Mouse (Mus musculus): ENCODE measurements around the gene Gm12845.
"Not testable (repeated sequence)": the region's sequence is repeated elsewhere in the genome, so short reads cannot be mapped to it uniquely, and the experiment has no call there.

Gene Gm12845

DNA sequence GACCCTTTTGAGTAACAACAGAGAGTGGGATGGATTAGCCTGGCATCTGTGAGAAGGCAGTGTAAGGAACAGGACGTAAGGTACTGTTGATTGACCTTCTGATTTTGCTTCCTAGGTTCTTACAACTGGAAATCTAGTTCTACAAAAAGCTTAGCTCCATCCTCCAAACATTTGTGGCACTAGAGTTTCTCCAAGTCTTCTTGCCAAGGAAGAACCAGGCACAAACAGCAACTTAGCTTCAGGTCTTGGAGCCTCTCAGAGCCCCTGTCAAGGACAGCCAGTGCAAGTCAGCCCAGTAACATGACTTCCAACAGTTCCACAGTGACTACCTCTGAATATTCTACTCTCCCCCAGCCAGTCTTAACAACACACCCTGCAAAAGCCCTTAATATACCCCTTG lies at the start of gene Gm12845:
TSS of gene Gm12845 (plus strand) at position 301 of the 400 bp plus-strand sequence.
- no peak for DNase-seq (ENCODE audit: low read depth, low spot score)

DNA sequence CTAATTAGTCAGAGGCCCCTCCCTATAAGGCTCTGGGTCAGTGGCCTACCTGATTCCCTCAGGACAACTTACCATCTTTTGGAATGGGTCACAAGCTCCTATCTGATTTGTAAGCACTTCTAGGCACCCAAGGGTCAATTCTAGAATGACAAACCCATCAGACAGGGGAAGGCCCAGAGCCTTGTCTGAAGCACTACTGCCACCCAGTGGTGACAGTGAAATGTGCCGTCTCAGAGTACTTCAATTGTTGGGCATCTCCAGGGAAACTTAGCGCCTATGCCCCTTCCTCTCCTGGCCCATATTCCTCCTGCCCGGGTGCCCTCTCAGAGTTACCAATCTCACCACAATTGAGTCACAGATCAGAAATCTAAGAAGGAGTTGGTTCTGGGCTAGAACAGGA lies 47.3 kb upstream of the Gm12845 start:
- peak; percentile 16 for DNase-seq (ENCODE audit: low read depth, low spot score)

DNA sequence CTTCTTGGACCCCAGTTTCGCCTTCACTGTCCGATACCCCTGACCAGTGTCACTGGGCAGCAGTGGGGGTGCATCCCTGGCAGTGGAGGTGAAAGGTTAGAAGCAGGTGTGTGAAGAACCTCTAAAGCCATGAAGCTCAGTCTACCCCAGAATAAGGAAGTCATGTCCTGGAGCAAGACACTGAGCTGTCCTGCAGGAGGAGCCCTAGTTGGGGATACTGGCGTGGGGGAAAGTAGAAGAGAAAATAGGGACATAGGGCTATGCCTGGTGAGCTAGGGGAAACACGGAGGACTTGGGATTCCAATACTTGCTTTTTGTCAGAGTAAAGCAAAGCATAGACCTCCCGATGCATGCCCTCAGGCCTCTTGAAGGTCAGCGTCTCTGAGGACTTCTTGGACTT lies 43.2 kb upstream of the Gm12845 start:
- no peak for DNase-seq (ENCODE audit: low read depth, low spot score)

DNA sequence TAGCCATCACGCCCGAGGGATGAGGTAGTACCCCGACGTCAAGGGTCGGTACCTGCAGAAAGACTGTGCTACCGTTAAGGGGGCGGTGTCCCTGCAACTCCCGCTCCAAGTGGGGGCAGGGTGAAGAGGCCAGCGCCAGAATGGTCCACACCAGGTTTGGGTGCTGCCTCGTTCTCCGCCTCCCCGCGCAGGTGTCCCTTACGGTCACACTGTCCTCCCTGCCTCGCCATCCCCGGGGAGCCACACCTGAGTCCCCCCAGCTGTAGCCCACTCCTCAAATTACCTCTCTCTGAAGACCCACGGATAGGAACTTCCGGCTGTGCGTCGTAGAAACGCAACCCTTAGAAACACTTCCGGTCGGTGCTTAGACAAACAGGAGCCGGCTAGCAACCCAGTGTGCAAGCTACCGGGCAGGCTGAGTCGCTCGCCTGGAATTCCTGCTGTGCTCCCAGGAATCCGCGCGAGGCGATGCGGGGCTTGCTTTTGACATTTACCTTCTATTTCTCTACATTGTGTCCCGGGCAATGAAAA lies 42.2 kb upstream of the Gm12845 start, which contains the start of gene Dmap1:
TSS of gene Dmap1 (minus strand) at position 343 of the 531 bp plus-strand sequence.
- DNase-seq (ENCODE audit: low read depth, low spot score) = peak; percentile 72

DNA sequence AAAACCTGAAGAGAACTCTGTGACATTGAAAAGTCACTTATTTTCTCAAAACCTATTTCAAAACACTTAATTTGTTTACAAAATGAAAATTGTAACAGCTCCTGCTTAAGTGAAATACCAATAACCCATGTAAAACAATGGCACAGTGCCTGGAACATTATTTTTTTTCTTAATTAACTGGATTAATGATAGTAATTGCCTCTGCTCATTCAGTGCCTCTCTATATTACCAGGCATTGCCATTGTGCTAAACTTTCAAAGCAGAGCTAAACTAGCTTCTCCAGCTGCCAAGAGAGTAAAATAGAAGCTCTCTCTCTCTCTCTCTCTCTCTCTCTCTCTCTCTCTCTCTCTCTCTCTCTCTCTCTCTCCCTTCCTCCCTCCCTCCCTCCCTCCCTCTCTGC lies 41.7 kb upstream of the Gm12845 start:
- DNase-seq (ENCODE audit: low read depth, low spot score) = no peak

DNA sequence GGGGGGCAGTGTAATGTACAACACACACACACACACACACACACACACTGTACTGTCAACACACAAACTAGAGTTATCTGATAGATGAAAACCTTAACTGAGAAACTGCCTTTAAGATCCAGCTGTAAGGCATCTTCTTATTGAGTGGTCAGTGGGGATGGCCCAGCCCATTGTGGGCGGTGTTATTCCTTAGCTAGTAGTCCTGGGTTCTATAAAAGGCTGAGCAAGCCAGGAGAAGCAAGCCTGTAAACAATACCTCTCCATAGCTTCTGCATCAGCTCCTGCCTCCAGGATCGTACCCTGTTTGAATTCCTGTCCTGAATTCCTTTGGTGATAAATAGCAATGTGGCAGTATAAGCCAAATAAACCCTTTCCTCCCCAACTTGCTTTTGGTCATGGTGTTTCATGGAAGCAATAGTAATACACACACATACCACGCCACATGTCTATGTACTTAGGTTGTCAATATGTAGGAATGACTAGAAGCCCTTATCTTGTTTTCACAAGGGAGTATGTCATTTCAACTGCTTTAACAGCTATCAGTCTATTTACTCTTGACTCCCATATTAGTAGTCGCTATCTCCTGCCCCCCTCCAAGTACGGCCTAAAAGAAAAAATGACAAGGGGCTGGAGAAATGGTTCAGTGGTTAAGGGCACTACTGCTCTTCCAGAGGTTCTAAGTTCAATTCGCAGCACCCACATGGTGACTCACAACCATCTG lies 41.0 kb upstream of the Gm12845 start:
- DNase-seq (ENCODE audit: low read depth, low spot score) = no peak

DNA sequence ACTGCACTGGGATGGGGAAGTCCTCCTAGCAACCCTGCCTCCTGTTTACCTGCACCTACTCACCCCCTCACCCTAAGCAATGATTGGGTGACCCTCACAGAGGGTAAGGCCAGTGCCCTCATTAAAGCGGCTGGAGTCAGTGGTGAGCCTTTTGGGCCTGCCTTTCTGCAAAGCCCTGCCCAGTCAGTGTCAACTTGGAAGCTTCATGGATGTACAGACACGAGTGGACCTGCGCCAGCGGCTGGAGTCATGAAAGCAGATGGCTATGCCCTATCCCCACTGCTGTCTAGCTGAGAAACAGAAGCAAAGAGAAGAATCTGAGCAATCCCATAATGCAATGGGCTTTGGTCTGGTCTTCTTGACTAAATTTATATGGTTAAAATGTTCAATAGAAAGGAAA lies 37.9 kb upstream of the Gm12845 start:
- no peak for DNase-seq (ENCODE audit: low read depth, low spot score)

DNA sequence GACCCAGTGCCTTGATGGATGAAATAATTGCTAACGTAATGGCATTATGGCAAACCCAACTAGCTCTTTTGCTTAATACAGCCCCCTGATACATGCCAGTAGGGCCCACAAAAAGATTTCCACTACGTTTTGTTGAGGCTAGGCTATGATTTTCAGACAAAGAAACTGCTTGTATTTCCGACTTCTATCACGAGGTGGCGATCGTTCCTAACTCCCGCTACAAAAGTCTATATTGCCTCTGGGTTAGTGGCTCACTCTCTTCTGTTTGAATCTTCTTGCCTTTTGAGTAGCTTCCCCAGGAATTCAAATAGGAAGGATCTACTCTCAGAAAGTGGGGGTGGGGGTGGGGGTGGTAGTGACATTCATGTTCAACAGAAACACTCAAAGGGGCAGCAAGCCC lies 18.9 kb upstream of the Gm12845 start:
- peak; percentile 13 for DNase-seq (ENCODE audit: low read depth, low spot score)

DNA sequence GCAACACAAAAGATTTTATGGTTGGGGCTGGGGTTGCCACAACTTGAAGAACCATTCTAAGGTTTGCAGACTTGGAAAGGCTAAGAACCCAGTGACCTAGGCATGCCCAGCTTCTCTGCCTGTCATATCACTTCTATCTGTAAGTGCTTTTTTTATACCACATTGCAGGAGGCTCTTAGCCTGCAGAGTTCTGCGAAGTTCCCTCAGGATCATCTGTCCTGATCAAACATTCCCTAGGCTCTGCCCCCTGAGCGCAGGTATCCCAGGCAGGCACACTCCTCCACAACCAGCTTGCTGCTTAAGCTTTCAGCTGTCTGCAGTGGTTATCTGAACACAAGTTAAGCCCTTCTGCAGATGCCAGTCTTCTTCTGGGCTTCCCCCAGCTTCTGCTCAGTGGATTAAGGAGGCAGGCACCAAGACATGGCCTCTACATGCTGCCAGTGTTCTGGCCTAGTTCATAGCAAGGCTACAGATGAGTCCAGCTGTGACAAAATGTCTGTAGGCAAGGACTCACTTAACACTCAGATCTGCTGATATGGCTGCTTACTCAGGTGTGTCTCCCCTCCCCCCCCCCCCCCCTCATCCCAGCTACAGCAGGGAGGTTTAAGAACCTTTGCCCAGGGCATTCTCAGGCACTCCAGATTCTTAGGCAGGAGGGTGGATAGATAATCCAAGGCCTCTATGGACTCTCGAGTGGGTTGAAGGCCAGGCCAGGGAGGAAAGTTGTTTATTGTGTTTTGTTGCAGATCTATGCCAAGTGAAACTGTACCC lies 15.2 kb upstream of the Gm12845 start:
- DNase-seq (ENCODE audit: low read depth, low spot score) = no peak

DNA sequence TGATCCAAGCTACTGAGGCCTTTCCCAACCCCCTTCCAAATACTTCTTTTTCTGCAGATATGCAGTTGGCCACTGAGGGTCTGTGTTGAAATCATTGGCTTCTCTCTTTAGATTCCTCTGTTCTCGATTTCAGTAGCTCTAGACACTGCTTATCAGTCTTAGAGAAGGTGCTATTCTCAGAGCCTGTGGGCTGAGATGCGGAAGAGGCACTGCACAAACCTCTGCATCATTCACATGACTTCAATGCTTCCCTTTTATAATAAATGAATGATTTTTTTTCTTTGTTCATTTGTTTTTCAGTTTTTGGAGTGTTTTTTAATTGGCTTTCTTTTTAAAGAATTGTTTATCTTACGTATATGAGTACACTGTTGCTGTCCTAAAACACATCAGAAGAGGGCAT lies 11.9 kb upstream of the Gm12845 start:
- DNase-seq (ENCODE audit: low read depth, low spot score) = no peak

DNA sequence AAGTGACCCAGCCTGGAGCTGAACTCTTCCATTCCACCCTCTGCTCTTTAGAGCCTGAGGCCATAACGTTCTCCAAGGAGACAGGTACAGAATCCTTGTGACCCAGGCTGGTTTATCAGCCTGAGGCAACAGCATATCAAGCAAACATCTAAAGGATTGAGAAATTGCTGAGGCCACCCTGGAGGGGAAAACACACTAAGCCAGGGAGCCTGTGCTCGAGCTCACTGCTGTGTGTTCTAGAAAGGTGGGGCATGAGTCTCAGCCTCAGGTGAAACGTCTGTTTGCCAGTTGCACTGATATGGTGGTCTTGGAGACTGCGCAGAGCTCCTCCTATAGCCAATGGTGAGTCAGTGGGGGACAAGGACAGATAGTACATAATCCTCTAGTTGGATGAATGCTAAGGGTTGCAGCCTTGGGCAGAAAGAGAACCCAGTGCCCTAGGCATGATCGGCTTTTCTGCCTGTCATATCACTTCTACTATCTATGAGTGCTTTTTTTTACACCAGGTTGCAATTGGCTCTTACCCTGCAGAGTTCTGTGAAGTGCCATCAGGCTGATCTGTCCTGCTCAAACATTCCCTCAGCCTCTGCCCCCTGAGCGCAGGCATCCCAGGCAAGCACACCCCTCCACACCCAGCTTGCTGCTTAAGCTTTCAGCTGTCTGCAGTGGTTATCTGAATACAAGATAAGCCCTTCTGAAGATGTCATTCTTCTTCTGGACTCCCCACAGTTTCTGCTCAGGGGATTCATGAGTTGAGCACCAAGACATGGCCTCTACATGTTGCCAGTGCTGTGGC lies 10.7 kb upstream of the Gm12845 start:
- no peak for DNase-seq (ENCODE audit: low read depth, low spot score)

DNA sequence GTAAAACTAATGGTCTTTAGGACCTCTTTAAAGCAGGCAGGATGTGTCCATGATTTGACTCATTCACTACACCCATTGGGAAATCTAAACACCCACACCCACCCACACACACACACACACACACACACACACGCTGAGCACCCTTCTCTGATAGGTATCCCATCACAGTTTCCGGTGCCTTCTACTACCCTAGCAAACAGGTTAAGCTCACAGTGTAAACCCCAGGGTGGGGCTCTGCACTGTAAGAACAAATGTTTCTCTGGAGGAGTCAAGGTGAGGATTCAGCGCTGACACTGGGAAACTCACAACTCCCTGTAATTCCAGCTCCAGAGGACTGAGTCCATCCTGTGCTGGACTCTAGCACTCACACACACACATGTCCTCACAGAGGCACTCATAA lies 7.7 kb downstream of the Gm12845 start:
- no peak for DNase-seq (ENCODE audit: low read depth, low spot score)

DNA sequence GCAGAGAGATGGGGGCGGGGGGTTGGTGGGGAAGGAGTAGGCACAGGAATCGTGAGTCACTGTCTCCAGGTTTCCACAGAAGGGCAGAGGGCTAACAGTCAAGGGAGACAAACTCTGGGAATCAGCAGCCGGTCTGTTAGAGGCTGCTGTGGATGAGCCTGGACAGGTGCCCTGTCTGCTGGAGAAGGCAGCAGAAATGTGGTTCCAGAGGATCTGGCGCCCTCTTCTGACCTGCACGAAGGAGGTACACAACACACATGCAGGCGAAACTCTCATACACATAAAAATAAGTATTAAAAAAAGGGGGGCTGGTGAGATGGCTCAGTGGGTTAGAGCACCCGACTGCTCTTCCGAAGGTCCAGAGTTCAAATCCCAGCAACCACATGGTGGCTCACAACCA lies 13.3 kb downstream of the Gm12845 start:
- DNase-seq (ENCODE audit: low read depth, low spot score) = peak; percentile 34

DNA sequence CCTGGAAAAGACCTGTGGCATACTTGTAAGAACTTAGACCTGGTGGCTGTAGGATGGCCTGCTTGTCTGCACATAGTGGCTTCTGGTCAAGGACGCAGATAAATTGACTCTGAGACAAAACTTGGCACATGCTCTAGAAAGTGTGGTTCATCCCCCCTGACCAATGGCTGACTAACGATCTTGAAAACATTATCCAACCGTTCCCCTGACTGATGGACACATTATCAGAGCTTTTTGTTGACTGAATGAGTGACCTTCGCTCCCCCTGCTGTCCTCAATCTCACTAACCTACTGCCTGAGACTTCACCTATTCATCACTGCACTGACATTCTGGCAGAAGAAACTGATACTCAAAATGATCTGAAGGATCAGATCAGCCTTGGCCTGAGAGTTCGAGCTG lies 28.3 kb downstream of the Gm12845 start:
- not testable (repeated sequence) for DNase-seq (ENCODE audit: low read depth, low spot score)

DNA sequence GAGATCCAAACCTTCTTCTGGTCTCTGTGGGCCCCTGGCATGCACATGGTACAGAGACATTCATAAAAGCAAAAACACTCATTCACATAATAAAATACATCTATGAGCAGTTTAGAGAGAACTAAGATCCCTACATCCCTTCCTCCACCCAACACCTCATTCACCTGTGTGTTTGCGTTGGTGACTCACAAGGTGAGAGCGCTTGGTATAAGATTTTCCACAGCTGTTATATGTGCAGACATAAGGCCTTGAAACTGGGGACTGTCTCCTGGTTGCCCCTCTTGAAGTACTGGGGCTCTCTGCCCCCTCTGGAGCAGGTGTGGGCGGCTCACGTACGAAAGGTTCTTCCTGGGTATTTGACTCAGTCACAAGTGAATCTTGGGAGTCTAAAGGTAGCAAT lies 35.9 kb downstream of the Gm12845 start:
- no peak for DNase-seq (ENCODE audit: low read depth, low spot score)

DNA sequence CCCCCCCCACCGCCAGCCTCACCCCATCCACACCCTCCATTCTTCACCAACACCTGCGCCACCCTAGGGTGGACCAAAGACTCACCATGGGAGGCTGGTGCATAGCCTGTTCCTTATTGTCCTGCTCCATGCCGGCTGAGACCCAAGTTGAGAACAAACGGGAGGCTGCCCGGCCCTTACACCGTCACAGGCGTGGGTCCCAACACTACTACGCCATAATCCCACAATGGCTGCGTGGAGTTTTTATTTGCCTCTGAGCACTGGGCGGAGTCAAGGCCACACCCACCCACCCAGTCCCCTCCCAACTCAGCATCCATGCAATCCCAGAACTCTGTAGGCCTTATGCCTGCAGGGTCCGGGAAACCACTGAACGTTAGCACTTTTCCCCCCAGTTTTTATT lies 41.2 kb downstream of the Gm12845 start, which contains the start of gene Klf17:
TSS of gene Klf17 (minus strand) at position 233 of the 400 bp plus-strand sequence.
- peak; percentile 29 for DNase-seq (ENCODE audit: low read depth, low spot score)

DNA sequence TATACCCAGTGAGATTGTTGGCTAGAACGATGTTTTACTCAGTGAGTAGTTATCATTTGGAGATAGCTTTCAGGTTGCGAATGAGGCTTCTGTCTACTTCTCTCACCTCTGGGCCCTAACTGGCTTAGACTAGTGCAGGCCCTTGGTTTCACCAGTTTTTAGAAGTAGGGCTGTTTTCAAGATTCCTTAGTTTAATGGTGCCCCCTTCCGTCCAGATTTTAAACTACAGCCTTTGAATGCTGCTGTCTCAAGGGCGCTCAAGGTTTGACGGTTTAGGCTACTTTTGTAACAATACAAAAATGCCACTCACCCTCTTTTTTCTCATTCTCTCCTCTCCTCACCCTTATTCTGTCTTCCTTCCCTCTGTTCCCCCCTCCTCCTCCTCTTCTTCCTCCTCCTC lies 46.7 kb downstream of the Gm12845 start:
- peak; percentile 56 for DNase-seq (ENCODE audit: low read depth, low spot score)

DNA sequence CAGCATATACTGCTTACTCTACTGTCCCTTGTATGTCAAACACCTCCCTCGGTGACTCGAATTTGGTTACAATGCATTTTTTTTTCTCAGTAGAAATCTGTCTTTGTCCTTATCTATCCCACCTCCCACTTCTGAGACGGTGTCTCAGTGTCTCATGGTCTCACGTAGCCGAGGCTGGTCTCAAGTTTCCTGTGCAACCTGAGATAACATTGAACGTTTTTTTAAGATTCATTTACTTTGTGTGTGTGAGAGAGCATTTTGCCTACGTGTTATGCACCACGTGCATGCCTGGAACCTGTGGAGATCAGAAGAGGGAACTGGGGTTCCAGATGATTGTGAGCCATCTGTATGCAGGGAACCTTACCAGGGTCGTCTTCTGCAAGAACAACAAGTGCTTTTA lies 48.7 kb downstream of the Gm12845 start:
- DNase-seq (ENCODE audit: low read depth, low spot score) = no peak
